Mouse (Mus musculus): Measurements from ENCODE around the gene Ggps1. TPM values are rescaled to one million over a fixed set of nuclear protein-coding genes. Genes with fewer than 3 reads are reported as not detected.

The Ggps1 gene
- total RNA-seq, 2 experiments from 2014 or later = 23.5 to 24.6 TPM

Other genes with a start within 250 kb of the Ggps1 start
- 24.3 and 25.9 TPM in 2 replicates for gene B3galnt2, start 109.0 kb downstream of the Ggps1 start, total RNA-seq (2015)
- 16.8 and 20.5 TPM in 2 replicates for gene B3galnt2, start 109.0 kb downstream of the Ggps1 start, total RNA-seq (2017)
- gene Tbce, start 23.9 kb downstream of the Ggps1 start, total RNA-seq (2015) = 60.2 and 62.8 TPM in 2 replicates
- 49.6 and 49.8 TPM in 2 replicates for gene Tbce, start 23.9 kb downstream of the Ggps1 start, total RNA-seq (2017)
- gene Arid4b, start 256 bp downstream of the Ggps1 start, total RNA-seq (2015) = 21.1 and 22.1 TPM in 2 replicates
- 31.5 and 32.6 TPM in 2 replicates for gene Arid4b, start 256 bp downstream of the Ggps1 start, total RNA-seq (2017)

Data from megakaryocyte, adult 5-6 weeks (primary cell).